13 mouse cellular contexts compared by ENCODE assay signal in the genomic region with DNA sequence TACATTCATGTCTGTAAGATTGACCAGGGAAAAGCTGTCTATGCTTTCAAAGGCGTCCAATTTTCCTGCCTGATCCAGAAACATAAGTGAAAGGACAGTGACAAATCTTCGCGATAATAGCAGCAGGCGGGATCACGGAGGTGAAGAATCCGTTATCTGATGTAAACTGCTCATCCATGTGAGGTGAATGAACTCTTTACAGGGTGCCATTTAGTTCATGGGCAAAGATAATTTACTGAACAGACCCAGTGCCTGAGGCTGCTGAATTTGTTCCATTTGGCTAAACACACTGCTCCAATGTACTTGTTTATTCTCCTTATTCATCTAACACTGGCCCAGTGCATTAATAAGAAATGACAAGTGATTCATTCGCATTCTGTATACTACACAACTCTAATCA.
A peak's percentile ranks its signal among the peaks of the same experiment; 100 is the strongest.
DNase-seq lines count a peak whose midpoint lies in the region; ATAC-seq and TF ChIP-seq lines count a peak whose summit lies in the region.
"Had no signal": no experiment of that assay in that cellular context is flagged by ENCODE, and none has a peak within 500 bp of the region (broad histone marks: within the 10 kb centered on the region; RNA-seq: fewer than 3 reads in every experiment).

No protein-coding gene starts in this region.

- H3K36me3 ChIP-seq in forebrain, postnatal 0 days (ENCODE audit: insufficient read depth): no peaks in the 10 kb centered on the region
- H3K36me3 ChIP-seq: midbrain, embryonic 10.5 days had no signal

- intact Hi-C loops in left cerebral cortex, postnatal 4 days (cut with DNase I): no loop called here
- intact Hi-C loops in left cerebral cortex, postnatal 36 days (cut with DNase I): no loop called here

- H3K4me2 ChIP-seq in forebrain, postnatal 0 days (ENCODE audit: low read depth): no peak overlapping the region

- no peaks in the 10 kb centered on the region for H3K27me3 ChIP-seq in forebrain, postnatal 0 days (ENCODE audit: insufficient read depth, low read length)

- no peak overlapping the region for H3K4me3 ChIP-seq in forebrain, postnatal 0 days (ENCODE audit: low read depth, low read length)
- H3K4me3 ChIP-seq: midbrain, embryonic 10.5 days had no signal

- 59% methylated on average over 7 of the region's 7 CpGs for WGBS in forebrain, postnatal 0 days

- ATAC-seq in cerebellum, adult (ENCODE audit: insufficient number of reproducible peaks, low FRiP score, low TSS enrichment): no peak
- no peak for ATAC-seq in forebrain, postnatal 0 days
- ATAC-seq: activated CD4-positive, CD25-positive, alpha-beta regulatory T cell, adult 4 months had no signal

- no peaks in the 10 kb centered on the region for H3K4me1 ChIP-seq in forebrain, postnatal 0 days (ENCODE audit: insufficient read depth)
- H3K4me1 ChIP-seq: midbrain, embryonic 10.5 days had no signal

- no peak for TF ChIP-seq CTCF in forebrain, postnatal 0 days (IDR thresholded peaks at IDR 0.05; ENCODE audit: low read depth)

- H3K9ac ChIP-seq in forebrain, postnatal 0 days: no peak overlapping the region
- H3K9ac ChIP-seq: liver, embryonic 14.5 days had no signal

- peak; percentile 1 for DNase-seq in cerebellum, adult 9-10 months
- peak; percentile 8 for DNase-seq in left cerebral cortex, postnatal 4 days
- DNase-seq in left cerebral cortex, postnatal 36 days (ENCODE audit: low spot score in 2 of 2): no peak
- DNase-seq in forebrain, postnatal 0 days: peak; percentile 1
- peak; percentile 28 for DNase-seq in retina, adult 2 months (ENCODE audit: low read depth, low spot score)
- no peak for DNase-seq in kidney, adult 18-20 months
- DNase-seq in right cerebral cortex, postnatal 4 days: no peak
- DNase-seq: kidney, adult 8-10 months; thymus, postnatal 36 days had no signal

- H3K27ac ChIP-seq in forebrain, postnatal 0 days (ENCODE audit: low read depth, low read length): no peak overlapping the region
- H3K27ac ChIP-seq: liver, embryonic 14.5 days; midbrain, embryonic 10.5 days had no signal

- no peaks in the 10 kb centered on the region for H3K9me3 ChIP-seq in forebrain, postnatal 0 days (ENCODE audit: low read length)
- H3K9me3 ChIP-seq: midbrain, embryonic 10.5 days had no signal

Comparison
In these comparisons a context has a peak if more than half of its experiments do, and no peak if none do; other contexts are left out.
1. DNase-seq: peak in cerebellum, adult 9-10 months (single experiment), left cerebral cortex, postnatal 4 days (single experiment), forebrain, postnatal 0 days (single experiment) and retina, adult 2 months (single experiment); none in left cerebral cortex, postnatal 36 days (0 of 2), kidney, adult 18-20 months (single experiment) and right cerebral cortex, postnatal 4 days (single experiment).